Mouse (Mus musculus) cortical plate, adult 2 months (tissue): Measurements from ENCODE around the gene Hoga1.

Source experiments
- CTCF ChIP-seq: fragments of 200-500 bp; IDR thresholded peaks from 2 replicates; pipeline ENCODE4 v1.5.1; 2011; ENCODE audit warnings: mild to moderate bottlenecking, control low read depth, low read length; ENCODE audit not compliant: insufficient read depth; ENCODE audit errors: extremely low read depth
- POLR2A ChIP-seq: fragments of 200-500 bp; IDR thresholded peaks from 2 replicates; pipeline ENCODE4 v1.6.1; 2011; ENCODE audit warnings: mild to moderate bottlenecking, low read length, control low read depth; ENCODE audit not compliant: insufficient read depth; ENCODE audit errors: extremely low read depth

DNA sequence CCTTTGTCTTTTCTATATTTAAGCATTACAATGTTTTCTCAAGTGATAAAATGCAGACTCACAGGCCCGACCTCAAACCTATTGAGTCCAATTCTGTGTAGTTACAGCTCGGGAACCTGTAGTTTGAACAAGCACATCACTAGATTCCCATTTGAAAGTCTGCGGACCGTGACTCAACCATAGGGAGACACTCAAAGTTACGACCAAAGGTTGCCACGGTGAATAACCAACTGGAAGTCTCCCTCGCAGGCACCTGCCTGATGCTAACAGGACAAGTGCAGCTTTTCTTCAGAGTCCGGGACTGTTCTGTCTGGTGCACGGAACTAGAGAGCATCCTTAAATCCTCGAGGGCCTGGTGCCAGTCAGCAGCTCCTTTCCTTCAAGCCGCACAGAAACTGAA, 35.1 kb downstream of the Hoga1 start:
- no peak for TF ChIP-seq CTCF
- TF ChIP-seq POLR2A, result no peak
